Mouse (Mus musculus) thymus, postnatal 0 days (tissue): ENCODE results near the gene Akt2. TPM values are rescaled to one million over a fixed set of nuclear protein-coding genes. Genes with fewer than 3 reads are reported as not detected.
A peak's percentile ranks its signal among the peaks of the same experiment; 100 is the strongest.

Source experiments
- DNase-seq: peaks from one replicate; pipeline ENCODE4 v3.0.0-alpha.2; 2015; ENCODE audit warnings: low spot score
- polyA plus RNA-seq: library from polyadenylated mRNA; unstranded; fragments of >200 nt; fragmentation: Nextera tagmentation; extraction: Ambion mirVana; gene quantifications from 2 replicates; pipeline ENCODE4 v1.2.1, GENCODE M21; 2015

Akt2 gene
- polyA plus RNA-seq, 1 experiment from 2014 or later = 75.3 TPM

GRCm38 (mm10) chr7:27657824-27658395 is 66.6 kb downstream of the Akt2 start:
- DNase-seq = no peak

- no peak for DNase-seq
Measured at GRCm38 (mm10) chr7:27658712-27659663, 67.6 kb downstream of the Akt2 start.

- DNase-seq = no peak
Measured at GRCm38 (mm10) chr7:27662038-27662437, 70.7 kb downstream of the Akt2 start.

GRCm38 (mm10) chr7:27673064-27673574 is 81.8 kb downstream of the Akt2 start:
- DNase-seq = no peak

GRCm38 (mm10) chr7:27673575-27674131 is 82.3 kb downstream of the Akt2 start:
- DNase-seq = no peak

GRCm38 (mm10) chr7:27674195-27674521 is 82.8 kb downstream of the Akt2 start:
- DNase-seq = no peak

- peak; percentile 95 for DNase-seq
Measured at GRCm38 (mm10) chr7:27674522-27675221, 83.3 kb downstream of the Akt2 start, which contains the start of gene Map3k10. TSS of gene Map3k10 (minus strand) at chr7:27674598.

GRCm38 (mm10) chr7:27675222-27675612 is 83.9 kb downstream of the Akt2 start:
- no peak for DNase-seq

- no peak for DNase-seq
Measured at GRCm38 (mm10) chr7:27683218-27683617, 91.9 kb downstream of the Akt2 start.

- no peak for DNase-seq
Measured at GRCm38 (mm10) chr7:27685220-27685619, 93.9 kb downstream of the Akt2 start.

- DNase-seq = peak; percentile 27
Measured at GRCm38 (mm10) chr7:27685681-27686080, 94.3 kb downstream of the Akt2 start.

GRCm38 (mm10) chr7:27687043-27687442 is 95.7 kb downstream of the Akt2 start:
- DNase-seq = no peak

- no peak for DNase-seq
Measured at GRCm38 (mm10) chr7:27687836-27688235, 96.5 kb downstream of the Akt2 start.

GRCm38 (mm10) chr7:27688246-27688788 is 97.0 kb downstream of the Akt2 start:
- DNase-seq = peak; percentile 17

GRCm38 (mm10) chr7:27688815-27689612 is 97.7 kb downstream of the Akt2 start, which contains the start of gene Zfp607b:
TSS of gene Zfp607b (plus strand) at chr7:27689340.
- peak; percentile 96 for DNase-seq

Other genes with a start within 250 kb of the Akt2 start
- gene Shkbp1, start 235.5 kb upstream of the Akt2 start, polyA plus RNA-seq = 45.1 and 46.3 TPM in 2 replicates
- 0.44 TPM in 1 of 2 replicates, not detected in the other for gene Gm20479, start 234.1 kb upstream of the Akt2 start, polyA plus RNA-seq
- gene Sptbn4, start 143.9 kb upstream of the Akt2 start, polyA plus RNA-seq = 0.09 and 0.10 TPM in 2 replicates
- gene Blvrb, start 143.6 kb upstream of the Akt2 start, polyA plus RNA-seq = 26.0 and 27.6 TPM in 2 replicates
- gene Sertad3, start 117.8 kb upstream of the Akt2 start, polyA plus RNA-seq = 29.0 and 31.0 TPM in 2 replicates
- 33.5 and 35.1 TPM in 2 replicates for gene Sertad1, start 104.6 kb upstream of the Akt2 start, polyA plus RNA-seq
- gene Prx, start 92.2 kb upstream of the Akt2 start, polyA plus RNA-seq = 1.1 and 1.2 TPM in 2 replicates
- 0.12 and 0.14 TPM in 2 replicates for gene Hipk4, start 68.3 kb upstream of the Akt2 start, polyA plus RNA-seq
- 134 and 145 TPM in 2 replicates for gene Pld3, start 38.3 kb upstream of the Akt2 start, polyA plus RNA-seq
- gene 2310022A10Rik, start 38.3 kb upstream of the Akt2 start, polyA plus RNA-seq = 24.6 and 28.7 TPM in 2 replicates
- gene Ttc9b, start 62.4 kb downstream of the Akt2 start, polyA plus RNA-seq = not detected in 2 replicates
- 5.2 and 7.2 TPM in 2 replicates for gene Map3k10, start 83.0 kb downstream of the Akt2 start, polyA plus RNA-seq
- gene Zfp607b, start 97.8 kb downstream of the Akt2 start, polyA plus RNA-seq = 2.8 and 3.5 TPM in 2 replicates
- 13.5 and 14.8 TPM in 2 replicates for gene Zfp60, start 139.8 kb downstream of the Akt2 start, polyA plus RNA-seq
- gene Zfp626, start 215.6 kb downstream of the Akt2 start, polyA plus RNA-seq = 2.3 and 3.1 TPM in 2 replicates
- gene Zfp59, start 247.1 kb downstream of the Akt2 start, polyA plus RNA-seq = 4.3 and 4.7 TPM in 2 replicates